Mouse (Mus musculus): ENCODE results near the gene D630045J12Rik.

DNA sequence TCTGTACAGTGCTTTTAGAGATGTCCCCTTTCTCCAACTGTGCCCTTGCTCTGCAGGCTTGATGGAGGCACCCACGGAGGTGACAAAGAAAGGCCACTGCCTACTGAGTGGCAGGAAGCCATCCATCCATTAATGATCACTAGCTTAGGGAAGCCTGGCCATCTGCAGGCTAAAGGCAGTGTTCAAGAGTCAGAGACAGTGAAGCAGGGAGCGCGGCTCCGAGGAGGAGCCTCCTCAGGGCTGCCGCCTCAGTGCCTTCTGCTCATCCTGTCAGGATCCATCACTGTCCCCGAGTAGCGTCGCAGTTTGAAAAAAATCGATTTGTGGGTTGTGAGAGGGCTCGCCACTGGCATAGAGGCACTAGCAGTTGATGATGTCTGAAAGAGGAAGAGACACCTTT, 105.2 kb downstream of the D630045J12Rik start:
- TF ChIP-seq CTCF (IDR thresholded peaks at IDR 0.05; ENCODE audit: control insufficient read depth, insufficient read depth, low read length) (no peak), POLR2A (IDR thresholded peaks at IDR 0.05; ENCODE audit: borderline replicate concordance, control insufficient read depth, low read depth, low read length) (no peak)
